Mouse (Mus musculus) left cerebral cortex, postnatal 36 days (tissue): ENCODE measurements around the gene 1700019D03Rik. TPM values are rescaled to one million over a fixed set of nuclear protein-coding genes. Genes with fewer than 3 reads are reported as not detected.
A peak's percentile ranks its signal among the peaks of the same experiment; 100 is the strongest.
"Not testable (repeated sequence)": the region's sequence is repeated elsewhere in the genome, so short reads cannot be mapped to it uniquely, and the experiment has no call there.

Experiments used
- DNase-seq, 2 experiments: peaks; one replicate each; pipeline ENCODE4 v3.0.0; 2021 to 2022; ENCODE audit warnings: low spot score in 2 of 2, mixed read lengths in 1 of 2
- intact Hi-C: fragments of 180-260 bp; cut with DNase I; formaldehyde crosslinking; loops from one replicate; pipeline ENCODE4 v1.15.1; 2025
- total RNA-seq, 2 experiments: library from RNA; stranded (reverse); gene quantifications; 2 replicates each; pipeline ENCODE4 v1.2.3; 2021

Gene 1700019D03Rik
- total RNA-seq, 2 experiments from 2014 or later = 12.4 to 17.8 TPM

DNA sequence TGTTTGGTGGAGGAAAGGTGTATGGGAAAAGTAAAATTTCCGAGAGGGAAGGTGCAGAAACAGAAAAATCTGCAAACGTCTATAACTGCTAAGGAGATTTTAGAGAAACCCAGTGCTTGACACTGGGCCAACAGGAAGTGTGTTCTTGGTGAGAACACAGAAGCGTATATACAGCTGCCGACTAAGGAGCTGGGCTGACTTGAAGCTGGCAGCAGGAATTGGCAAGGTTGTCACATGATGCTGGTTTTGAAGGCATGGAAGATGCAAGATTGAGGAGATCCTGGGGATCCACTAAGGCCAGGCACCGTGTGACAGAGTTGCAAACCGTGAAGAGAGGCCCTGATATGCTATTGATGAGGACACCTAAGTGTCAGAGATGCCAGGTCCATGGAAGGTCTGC is 59.8 kb downstream of the 1700019D03Rik start:
- no peak for DNase-seq
- intact Hi-C loops = no loop called here

GRCm38 (mm10) chr1:52956746-52957145 is 63.2 kb downstream of the 1700019D03Rik start:
- intact Hi-C loops = loop anchor here (10.0 kb wide), 1 partner anchor 312 kb away; no protein-coding TSS in a partner anchor
- DNase-seq = no peak

- intact Hi-C loops = loop anchor here (10.0 kb wide), 1 partner anchor 310 kb away; no protein-coding TSS in a partner anchor
- DNase-seq = peak; percentile 44 to 46
Observed at GRCm38 (mm10) chr1:52955102-52955501, 64.9 kb downstream of the 1700019D03Rik start.

- intact Hi-C loops = loop anchor here (5.0 to 10.0 kb wide), 2 partner anchors 78 to 310 kb away; no protein-coding TSS in a partner anchor
Observed at GRCm38 (mm10) chr1:52954456-52954855, 65.5 kb downstream of the 1700019D03Rik start.

GRCm38 (mm10) chr1:52953548-52953947 is 66.4 kb downstream of the 1700019D03Rik start:
- intact Hi-C loops = loop anchor here (5.0 to 10.0 kb wide), 2 partner anchors 79 to 309 kb away; no protein-coding TSS in a partner anchor
- DNase-seq = no peak

More at GRCm38 (mm10) chr1:52954456-52954855, 65.5 kb downstream of the 1700019D03Rik start:
- DNase-seq = no peak

DNA sequence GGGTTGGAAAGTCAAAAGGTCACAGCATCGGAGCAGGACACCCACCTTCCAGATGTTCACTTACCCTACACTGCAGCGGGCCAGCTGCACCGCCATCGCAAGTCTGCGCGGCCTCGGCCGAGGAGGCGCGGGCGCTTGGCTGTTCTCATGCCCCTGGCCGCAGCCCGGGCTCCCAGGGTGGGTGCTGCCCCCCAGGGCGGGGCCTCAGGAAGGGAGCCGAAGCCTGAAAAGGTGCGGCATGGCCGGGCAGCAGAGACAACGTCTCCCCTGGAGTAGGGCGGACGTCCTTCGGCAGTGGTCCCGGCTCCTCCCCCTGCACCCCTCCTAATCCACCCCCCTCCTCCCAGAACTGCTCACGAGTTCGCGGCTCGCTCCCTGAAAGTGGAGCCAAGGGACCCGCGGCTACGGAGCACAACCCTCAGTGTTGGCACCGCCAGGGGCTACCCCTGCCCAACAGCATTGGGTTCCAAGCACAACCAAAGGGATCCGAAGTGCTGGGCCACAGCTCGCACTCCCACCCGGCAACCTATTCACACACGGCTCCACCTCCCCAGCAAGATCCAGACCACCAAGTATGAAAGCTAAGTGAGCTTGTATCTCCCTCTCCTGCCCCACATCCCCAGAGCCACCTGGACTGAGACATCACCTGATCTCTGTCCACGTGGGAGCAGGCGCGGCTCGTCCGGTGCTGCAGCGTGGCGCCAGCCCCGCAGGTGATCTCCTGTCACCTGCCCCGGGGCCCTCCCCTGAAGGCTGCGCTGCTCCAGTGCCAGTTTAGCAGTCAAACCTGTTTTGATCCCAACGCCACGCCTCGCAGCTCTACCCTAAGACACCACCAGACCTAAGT is 67.2 kb downstream of the 1700019D03Rik start:
- peak in 1 of 2 experiments; percentile 44 for DNase-seq
- intact Hi-C loops = loop anchor here (5.0 to 10.0 kb wide), 2 partner anchors 80 to 308 kb away; no protein-coding TSS in a partner anchor

- peak; percentile 23 to 34 for DNase-seq
- intact Hi-C loops = loop anchor here (5.0 to 10.0 kb wide), 2 partner anchors 80 to 307 kb away; no protein-coding TSS in a partner anchor
Observed at GRCm38 (mm10) chr1:52952143-52952542, 67.8 kb downstream of the 1700019D03Rik start.

DNA sequence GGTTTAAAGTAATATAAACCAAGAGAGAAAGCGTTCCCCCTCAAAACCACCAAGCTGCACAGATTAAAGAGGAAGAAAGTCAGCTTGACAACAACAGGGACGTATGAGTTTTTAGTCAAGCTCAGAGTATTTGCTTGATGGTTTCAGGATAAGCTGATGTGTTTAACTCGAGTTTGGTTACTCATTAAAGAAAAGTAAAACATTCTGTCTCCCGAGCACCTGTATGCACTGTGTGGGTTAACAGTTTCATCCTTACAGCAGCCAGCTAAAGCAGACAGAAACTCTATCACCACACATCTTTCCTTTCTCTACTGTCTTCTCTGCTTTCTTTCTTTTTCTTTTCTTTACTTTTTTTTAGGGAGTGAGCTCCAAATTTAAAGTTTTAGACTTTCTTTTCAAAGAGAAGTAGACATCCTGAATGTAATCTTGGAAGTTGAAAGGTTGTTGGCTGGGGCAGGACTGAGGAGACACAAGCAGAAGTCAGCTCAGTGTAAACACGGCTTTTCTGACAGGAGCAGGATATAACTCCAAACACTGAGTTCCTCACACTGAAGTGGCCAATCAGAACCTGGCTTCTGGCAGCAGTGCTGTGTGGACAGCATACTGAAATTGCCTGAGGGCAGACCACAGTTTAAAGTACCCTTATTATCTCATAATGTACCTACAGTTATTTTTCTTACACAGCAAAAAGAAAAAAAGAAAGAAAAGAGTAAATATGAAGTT is 68.7 kb downstream of the 1700019D03Rik start:
- DNase-seq = no peak
- intact Hi-C loops = loop anchor here (5.0 to 10.0 kb wide), 2 partner anchors 81 to 307 kb away; no protein-coding TSS in a partner anchor

- intact Hi-C loops = no loop called here
- no peak for DNase-seq
Observed at GRCm38 (mm10) chr1:52947895-52948294, 72.1 kb downstream of the 1700019D03Rik start.

- DNase-seq = no peak
- intact Hi-C loops = no loop called here
Observed at GRCm38 (mm10) chr1:52939021-52939420, 81.0 kb downstream of the 1700019D03Rik start.

DNA sequence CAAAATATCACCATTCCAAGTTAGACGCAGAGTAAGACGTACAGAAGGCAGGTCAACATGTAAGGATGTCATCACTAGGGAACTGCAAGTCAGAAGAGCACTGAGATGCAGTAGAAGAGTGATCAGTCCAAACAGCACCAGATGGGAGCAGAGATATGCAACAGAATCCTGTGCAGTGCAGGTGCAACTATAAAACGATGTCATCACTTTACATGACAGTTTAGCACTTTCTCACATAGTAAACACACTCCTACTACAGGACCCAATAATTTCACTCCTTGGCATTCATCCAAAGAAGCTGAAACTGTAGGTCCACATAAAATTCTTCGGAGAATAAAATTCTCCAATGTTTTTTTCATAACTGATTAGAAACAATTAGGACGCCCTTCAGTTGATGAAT is 85.5 kb downstream of the 1700019D03Rik start:
- no peak for DNase-seq
- intact Hi-C loops = no loop called here

DNA sequence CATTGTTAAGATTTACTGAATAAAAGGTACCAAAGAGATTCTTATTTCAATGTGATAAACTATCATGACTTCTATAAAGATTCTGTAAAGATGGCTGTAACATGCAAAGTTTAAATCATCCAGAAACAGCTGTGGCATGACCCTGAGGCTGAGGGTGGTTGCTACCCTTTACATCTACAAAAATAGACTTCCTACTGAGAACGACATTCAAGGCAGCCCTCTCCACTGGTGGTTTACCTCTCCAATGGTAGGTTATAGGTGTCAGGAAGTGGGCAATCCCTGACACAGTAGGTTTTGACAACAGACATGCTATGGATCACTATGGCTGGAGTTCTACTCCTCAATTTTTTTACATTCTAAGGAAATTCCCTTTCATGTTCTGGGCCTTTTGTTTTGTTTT is 95.5 kb downstream of the 1700019D03Rik start:
- intact Hi-C loops, DNase-seq: not testable (repeated sequence)

DNA sequence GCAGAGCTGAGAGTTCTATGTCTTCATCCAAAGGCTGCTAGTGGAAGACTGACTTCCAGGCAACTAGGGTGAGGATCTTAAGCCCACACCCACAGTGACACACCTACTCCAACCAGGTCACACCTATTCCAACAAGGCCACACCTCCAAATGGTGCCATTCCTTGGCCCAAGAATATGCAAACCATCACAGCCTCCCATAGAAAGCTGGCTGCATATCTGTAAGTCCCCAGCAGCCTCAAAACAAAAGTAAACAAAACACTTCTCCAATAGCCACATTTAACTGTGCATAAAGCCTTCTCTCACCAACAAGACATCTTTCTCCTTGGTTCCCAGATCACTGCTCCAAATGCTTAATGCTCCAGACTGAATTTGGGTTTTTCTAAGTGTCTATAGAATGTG is 101.1 kb downstream of the 1700019D03Rik start:
- intact Hi-C loops, DNase-seq: not testable (repeated sequence)

DNA sequence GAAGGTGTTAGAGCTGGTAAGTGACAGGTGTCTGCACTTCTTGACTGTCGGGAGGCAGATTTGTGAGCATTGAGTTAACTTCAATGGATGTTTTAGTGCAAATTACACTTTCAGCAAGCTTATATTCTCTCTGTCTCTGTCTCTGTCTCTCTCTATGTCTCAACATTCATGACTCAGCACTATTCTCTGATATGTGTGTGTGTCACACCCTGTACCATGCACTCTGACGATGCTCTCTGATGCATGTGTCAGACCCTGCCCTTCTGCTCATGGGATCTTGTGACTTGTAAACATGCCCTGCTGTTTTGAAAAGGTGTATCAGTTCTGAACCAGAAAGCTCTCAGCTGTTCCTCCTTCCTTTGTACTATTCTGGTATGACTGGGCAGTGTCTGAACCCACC is 103.3 kb downstream of the 1700019D03Rik start:
- intact Hi-C loops = no loop called here
- no peak for DNase-seq

DNA sequence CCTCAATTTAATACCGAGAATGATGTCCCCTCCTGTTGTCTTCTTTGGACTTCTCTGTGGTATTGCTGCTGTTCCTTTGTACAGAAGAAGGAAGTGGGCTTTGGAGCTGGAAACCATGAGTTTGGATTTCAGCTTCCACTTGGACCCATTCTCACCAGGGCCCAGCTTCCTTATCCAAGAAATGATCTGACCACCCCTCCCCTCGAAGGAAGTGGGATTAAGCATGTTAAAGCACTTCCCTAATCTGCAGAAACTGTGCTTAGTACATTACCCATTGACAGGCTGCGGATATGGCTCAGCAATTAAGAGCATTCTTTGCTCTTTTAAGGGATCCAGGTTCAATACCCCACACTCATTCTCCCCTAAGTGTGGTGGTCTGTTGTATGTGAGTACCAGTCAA is 110.2 kb downstream of the 1700019D03Rik start:
- intact Hi-C loops = no loop called here
- DNase-seq = no peak

DNA sequence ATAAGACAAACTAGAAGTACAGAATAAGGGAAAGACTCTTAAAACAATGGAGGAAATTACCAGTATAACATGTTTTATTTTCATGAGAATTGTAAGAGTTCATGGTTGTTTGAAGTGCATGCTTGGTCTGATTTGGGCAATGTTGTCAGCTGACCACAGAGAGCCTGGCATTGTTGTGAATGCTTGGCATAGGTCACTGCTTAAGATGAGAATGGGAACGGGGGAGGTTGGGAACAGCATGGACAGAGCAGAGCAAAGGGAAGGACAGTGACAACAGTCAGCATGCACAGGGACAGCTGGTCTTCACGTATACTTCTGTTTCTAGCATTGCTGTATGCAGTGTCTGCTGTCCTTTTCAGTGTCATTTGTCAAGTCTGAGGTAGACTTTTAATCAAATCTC is 135.8 kb downstream of the 1700019D03Rik start:
- intact Hi-C loops = no loop called here
- no peak for DNase-seq
